Mouse (Mus musculus): ENCODE results near the gene Il17rc. TPM values are rescaled to one million over a fixed set of nuclear protein-coding genes. Genes with fewer than 3 reads are reported as not detected.

Il17rc gene
- polyA plus RNA-seq, 1 experiment from 2014 or later, result 36.8 TPM

GRCm38 (mm10) chr6:113482477-113483099 is 11.4 kb downstream of the Il17rc start:
- H3K4me3 ChIP-seq (replicated peaks; ENCODE audit: low read length), result peak overlapping the region; percentile 52
- H3K9me3 ChIP-seq (replicated peaks; ENCODE audit: control insufficient read depth, low read length), result no peaks in the 10 kb centered on the region
- peak overlapping the region; percentile 89 for H3K4me2 ChIP-seq (ENCODE audit: low read depth, low read length)
- peak overlapping the region; percentile 75 for H3K27ac ChIP-seq (ENCODE audit: low read length)
- peak overlapping the region; percentile 68 for H3K9ac ChIP-seq (ENCODE audit: low read length)
- no peaks in the 10 kb centered on the region for H3K36me3 ChIP-seq (ENCODE audit: control insufficient read depth, insufficient read depth, low read length)
- peaks cover 17% of the 10 kb centered on the region for H3K4me1 ChIP-seq (ENCODE audit: control insufficient read depth, insufficient read depth, low read length)
- peak; percentile 43 for ATAC-seq (ENCODE audit: insufficient read depth, low FRiP score)
- 2% methylated on average over 63 of the region's 65 CpGs for WGBS
- H3K27me3 ChIP-seq (ENCODE audit: control insufficient read depth, insufficient read depth, low read length), result 0 out of 2 replicates have a peak, but pooled peaks cover 7% of the 10 kb centered on the region

- Histone ChIP-seq H3K4me1 (ENCODE audit: control insufficient read depth, insufficient read depth, low read length) (peaks cover 21% of the 10 kb centered on the region), H3K9ac (ENCODE audit: low read length) (peak within 1 kb of the TSS; percentile 69), H3K27ac (ENCODE audit: low read length) (peak within 1 kb of the TSS; percentile 75), H3K4me3 (replicated peaks; ENCODE audit: low read length) (peak within 1 kb of the TSS; percentile 52), H3K36me3 (ENCODE audit: control insufficient read depth, insufficient read depth, low read length) (no peaks in the 10 kb centered on the region), H3K4me2 (ENCODE audit: low read depth, low read length) (peak within 1 kb of the TSS; percentile 89), H3K9me3 (replicated peaks; ENCODE audit: control insufficient read depth, low read length) (no peaks in the 10 kb centered on the region), H3K27me3 (ENCODE audit: control insufficient read depth, insufficient read depth, low read length) (0 out of 2 replicates have a peak, but pooled peaks cover 7% of the 10 kb centered on the region)
- ATAC-seq (ENCODE audit: insufficient read depth, low FRiP score), result peak; percentile 94
- WGBS, result under 1% methylated on average over 26 of the region's 26 CpGs
Observed at GRCm38 (mm10) chr6:113483100-113483615, 11.9 kb downstream of the Il17rc start, which contains the start of gene Creld1. Creld1 (plus strand) TSS chr6:113483297.

GRCm38 (mm10) chr6:113483729-113484128 is 12.5 kb downstream of the Il17rc start:
- Histone ChIP-seq H3K4me3 (replicated peaks; ENCODE audit: low read length) (peak overlapping the region; percentile 52), H3K9me3 (replicated peaks; ENCODE audit: control insufficient read depth, low read length) (no peaks in the 10 kb centered on the region), H3K4me2 (ENCODE audit: low read depth, low read length) (peak overlapping the region; percentile 89), H3K4me1 (ENCODE audit: control insufficient read depth, insufficient read depth, low read length) (peaks cover 21% of the 10 kb centered on the region), H3K36me3 (ENCODE audit: control insufficient read depth, insufficient read depth, low read length) (no peaks in the 10 kb centered on the region), H3K9ac (ENCODE audit: low read length) (peak overlapping the region; percentile 69), H3K27ac (ENCODE audit: low read length) (peak overlapping the region; percentile 72), H3K27me3 (ENCODE audit: control insufficient read depth, insufficient read depth, low read length) (0 out of 2 replicates have a peak, but pooled peaks cover 7% of the 10 kb centered on the region)
- 8% methylated on average over 10 of the region's 10 CpGs for WGBS
- ATAC-seq (ENCODE audit: insufficient read depth, low FRiP score), result 0 out of 2 replicates have a peak, but pooled peaks have one; percentile 16

GRCm38 (mm10) chr6:113487125-113487576 is 15.9 kb downstream of the Il17rc start:
- Histone ChIP-seq H3K27me3 (ENCODE audit: control insufficient read depth, insufficient read depth, low read length) (0 out of 2 replicates have a peak, but pooled peaks cover 6% of the 10 kb centered on the region), H3K36me3 (ENCODE audit: control insufficient read depth, insufficient read depth, low read length) (peaks cover 4% of the 10 kb centered on the region), H3K4me1 (ENCODE audit: control insufficient read depth, insufficient read depth, low read length) (peaks cover 21% of the 10 kb centered on the region), H3K9ac (ENCODE audit: low read length) (no peak overlapping the region), H3K9me3 (replicated peaks; ENCODE audit: control insufficient read depth, low read length) (no peaks in the 10 kb centered on the region), H3K4me3 (replicated peaks; ENCODE audit: low read length) (no peak overlapping the region), H3K4me2 (ENCODE audit: low read depth, low read length) (no peak overlapping the region), H3K27ac (ENCODE audit: low read length) (peak overlapping the region; percentile 48; the same call in 1 of the 2 replicates)
- WGBS, result 47% methylated on average over 7 of the region's 7 CpGs
- no peak for ATAC-seq (ENCODE audit: insufficient read depth, low FRiP score)

- Histone ChIP-seq H3K36me3 (ENCODE audit: control insufficient read depth, insufficient read depth, low read length) (peaks cover 4% of the 10 kb centered on the region), H3K4me2 (ENCODE audit: low read depth, low read length) (no peak overlapping the region), H3K4me1 (ENCODE audit: control insufficient read depth, insufficient read depth, low read length) (peaks cover 12% of the 10 kb centered on the region; the same call in 1 of the 2 replicates), H3K9me3 (replicated peaks; ENCODE audit: control insufficient read depth, low read length) (no peaks in the 10 kb centered on the region), H3K27ac (ENCODE audit: low read length) (no peak overlapping the region), H3K4me3 (replicated peaks; ENCODE audit: low read length) (no peak overlapping the region), H3K9ac (ENCODE audit: low read length) (no peak overlapping the region), H3K27me3 (ENCODE audit: control insufficient read depth, insufficient read depth, low read length) (no peaks in the 10 kb centered on the region)
- WGBS, result 90% methylated on average over 14 of the region's 14 CpGs
- ATAC-seq (ENCODE audit: insufficient read depth, low FRiP score), result no peak
Observed at GRCm38 (mm10) chr6:113489410-113489809, 18.2 kb downstream of the Il17rc start.

- WGBS, result 75% methylated on average over 24 of the region's 24 CpGs
- Histone ChIP-seq H3K36me3 (ENCODE audit: control insufficient read depth, insufficient read depth, low read length) (peaks cover 4% of the 10 kb centered on the region), H3K9ac (ENCODE audit: low read length) (no peak overlapping the region), H3K4me2 (ENCODE audit: low read depth, low read length) (no peak overlapping the region), H3K27ac (ENCODE audit: low read length) (no peak overlapping the region), H3K4me1 (ENCODE audit: control insufficient read depth, insufficient read depth, low read length) (peaks cover 13% of the 10 kb centered on the region), H3K4me3 (replicated peaks; ENCODE audit: low read length) (no peak overlapping the region), H3K9me3 (replicated peaks; ENCODE audit: control insufficient read depth, low read length) (no peaks in the 10 kb centered on the region), H3K27me3 (ENCODE audit: control insufficient read depth, insufficient read depth, low read length) (peaks cover 16% of the 10 kb centered on the region)
- ATAC-seq (ENCODE audit: insufficient read depth, low FRiP score), result no peak
Observed at GRCm38 (mm10) chr6:113492101-113492864, 21.1 kb downstream of the Il17rc start.

GRCm38 (mm10) chr6:113494258-113494788 is 23.1 kb downstream of the Il17rc start:
- Histone ChIP-seq H3K36me3 (ENCODE audit: control insufficient read depth, insufficient read depth, low read length) (peaks cover 4% of the 10 kb centered on the region), H3K4me1 (ENCODE audit: control insufficient read depth, insufficient read depth, low read length) (peaks cover 7% of the 10 kb centered on the region; the same call in 1 of the 2 replicates), H3K27me3 (ENCODE audit: control insufficient read depth, insufficient read depth, low read length) (peaks cover 16% of the 10 kb centered on the region), H3K4me2 (ENCODE audit: low read depth, low read length) (peak overlapping the region; percentile 77), H3K9ac (ENCODE audit: low read length) (peak overlapping the region; percentile 75), H3K27ac (ENCODE audit: low read length) (no peak overlapping the region), H3K9me3 (replicated peaks; ENCODE audit: control insufficient read depth, low read length) (no peaks in the 10 kb centered on the region), H3K4me3 (replicated peaks; ENCODE audit: low read length) (peak overlapping the region; percentile 51)
- peak; percentile 76 for ATAC-seq (ENCODE audit: insufficient read depth, low FRiP score)
- WGBS, result under 1% methylated on average over 54 of the region's 54 CpGs

GRCm38 (mm10) chr6:113495071-113495675 is 23.9 kb downstream of the Il17rc start:
- Histone ChIP-seq H3K4me1 (ENCODE audit: control insufficient read depth, insufficient read depth, low read length) (peaks cover 7% of the 10 kb centered on the region; the same call in 1 of the 2 replicates), H3K27me3 (ENCODE audit: control insufficient read depth, insufficient read depth, low read length) (peaks cover 23% of the 10 kb centered on the region), H3K4me2 (ENCODE audit: low read depth, low read length) (peak overlapping the region; percentile 77), H3K4me3 (replicated peaks; ENCODE audit: low read length) (peak overlapping the region; percentile 51), H3K9ac (ENCODE audit: low read length) (peak overlapping the region; percentile 75), H3K27ac (ENCODE audit: low read length) (no peak overlapping the region), H3K36me3 (ENCODE audit: control insufficient read depth, insufficient read depth, low read length) (peaks cover 4% of the 10 kb centered on the region; the same call in 1 of the 2 replicates), H3K9me3 (replicated peaks; ENCODE audit: control insufficient read depth, low read length) (no peaks in the 10 kb centered on the region)
- ATAC-seq (ENCODE audit: insufficient read depth, low FRiP score), result peak; percentile 19; the same call in 1 of the 2 replicates
- WGBS, result 40% methylated on average over 28 of the region's 28 CpGs
